Mouse (Mus musculus): Measurements from ENCODE around the gene Rab13. TPM values are rescaled to one million over a fixed set of nuclear protein-coding genes. Genes with fewer than 3 reads are reported as not detected.

Rab13 gene
- 28.1 TPM for polyA plus RNA-seq (2012; fragmentation: generic; extraction: Trizol)

- Histone ChIP-seq H3K4me2 (ENCODE audit: low read depth) (peak within 1 kb of the TSS; percentile 99), H3ac (ENCODE audit: control insufficient read depth, insufficient read length) (peak within 1 kb of the TSS; percentile 47), H3K36me3 (ENCODE audit: control insufficient read depth, insufficient read depth) (peaks cover 40% of the 10 kb centered on the region), H3K27me3 (ENCODE audit: control insufficient read depth, insufficient read depth, insufficient read length) (no peaks in the 10 kb centered on the region), H3K79me2 (ENCODE audit: control insufficient read depth, insufficient read depth) (peaks cover 29% of the 10 kb centered on the region), H3K4me3 (peak within 1 kb of the TSS; percentile 84)
- TF ChIP-seq POLR2AphosphoS2 (IDR thresholded peaks at IDR 0.05; ENCODE audit: insufficient read length, low read depth) = peak; percentile 98
- peak; percentile 72 for TF ChIP-seq SRF (IDR thresholded peaks at IDR 0.05; ENCODE audit: control insufficient read depth, insufficient read length, low read depth)
- TF ChIP-seq MYOD1 (IDR thresholded peaks at IDR 0.05; ENCODE audit: control insufficient read depth in 1 of 3, insufficient read length in 2 of 3, low read depth in 2 of 3) = no peak
- TF ChIP-seq MYOG (IDR thresholded peaks at IDR 0.05; ENCODE audit: control insufficient read depth in 1 of 3, insufficient read depth in 1 of 3, insufficient read length in 2 of 3, low read depth in 2 of 3) = no peak
- no peak for TF ChIP-seq USF1 (IDR thresholded peaks at IDR 0.05; ENCODE audit: low read depth)
- TF ChIP-seq POLR2A (IDR thresholded peaks at IDR 0.05; ENCODE audit: insufficient read length, low read depth) = peak; percentile 95
Measured at GRCm38 (mm10) chr3:90213377-90213866, at the start of gene Rab13, which contains the start of gene Rps27. TSS of gene Rab13 (plus strand) at chr3:90213695. TSS of gene Rps27 (minus strand) at chr3:90213651.

- H3K79me2 ChIP-seq (ENCODE audit: control insufficient read depth, insufficient read depth) = no peaks in the 10 kb centered on the region
- no peaks in the 10 kb centered on the region for H3K27me3 ChIP-seq (ENCODE audit: control insufficient read depth, insufficient read depth, insufficient read length)
- no peak overlapping the region for H3K4me3 ChIP-seq
- H3ac ChIP-seq (ENCODE audit: control insufficient read depth, insufficient read length) = no peak overlapping the region
- no peaks in the 10 kb centered on the region for H3K36me3 ChIP-seq (ENCODE audit: control insufficient read depth, insufficient read depth)
- H3K4me2 ChIP-seq (ENCODE audit: low read depth) = no peak overlapping the region
- TF ChIP-seq POLR2A (IDR thresholded peaks at IDR 0.05; ENCODE audit: insufficient read length, low read depth) (no peak), TCF3 (IDR thresholded peaks at IDR 0.05; ENCODE audit: insufficient read length, low read depth) (no peak), USF1 (IDR thresholded peaks at IDR 0.05; ENCODE audit: low read depth) (no peak), MYOD1 (IDR thresholded peaks at IDR 0.05; ENCODE audit: control insufficient read depth in 1 of 3, insufficient read length in 2 of 3, low read depth in 2 of 3) (no peak), REST (IDR thresholded peaks at IDR 0.05; ENCODE audit: insufficient read depth, insufficient read length) (no peak), POLR2AphosphoS2 (IDR thresholded peaks at IDR 0.05; ENCODE audit: insufficient read length, low read depth) (no peak), CEBPB (IDR thresholded peaks at IDR 0.05; ENCODE audit: insufficient read depth, poor library complexity, severe bottlenecking) (no peak), E2F4 (IDR thresholded peaks at IDR 0.05; ENCODE audit: insufficient read depth) (no peak), MYOG (IDR thresholded peaks at IDR 0.05; ENCODE audit: control insufficient read depth in 1 of 3, insufficient read depth in 1 of 3, insufficient read length in 2 of 3, low read depth in 2 of 3) (no peak), SRF (IDR thresholded peaks at IDR 0.05; ENCODE audit: control insufficient read depth, insufficient read length, low read depth) (no peak), MAX (IDR thresholded peaks at IDR 0.05; ENCODE audit: low read depth) (no peak), TCF12 (IDR thresholded peaks at IDR 0.05; ENCODE audit: insufficient read depth, poor library complexity, severe bottlenecking) (no peak)
Measured at GRCm38 (mm10) chr3:90179566-90179965, 33.9 kb upstream of the Rab13 start.

DNA sequence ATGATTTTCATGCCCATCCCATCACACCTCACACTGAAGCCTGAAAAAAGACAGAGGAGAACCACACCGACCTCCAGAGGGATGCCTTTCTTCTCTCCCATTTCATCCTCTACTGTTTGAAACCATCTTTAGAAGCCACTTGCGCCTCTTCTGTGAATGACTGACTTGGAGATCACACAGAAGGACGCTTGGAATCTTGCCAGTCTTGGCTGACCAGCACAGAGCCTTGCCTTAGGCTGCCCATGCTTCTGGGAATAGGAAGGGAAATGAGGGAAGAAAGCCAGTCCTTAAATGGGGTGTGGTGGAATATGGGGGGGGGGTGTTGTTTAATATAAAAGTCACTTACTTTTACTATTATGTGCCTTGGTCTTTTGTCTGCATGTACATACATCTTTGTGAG is 29.9 kb upstream of the Rab13 start:
- Histone ChIP-seq H3K36me3 (ENCODE audit: control insufficient read depth, insufficient read depth) (no peaks in the 10 kb centered on the region), H3K4me3 (no peak overlapping the region)
- TF ChIP-seq MYOD1 (IDR thresholded peaks at IDR 0.05; ENCODE audit: control insufficient read depth in 1 of 3, insufficient read length in 2 of 3, low read depth in 2 of 3) (no peak), MAX (IDR thresholded peaks at IDR 0.05; ENCODE audit: low read depth) (no peak), POLR2AphosphoS2 (IDR thresholded peaks at IDR 0.05; ENCODE audit: insufficient read length, low read depth) (no peak), MYOG (IDR thresholded peaks at IDR 0.05; ENCODE audit: control insufficient read depth in 1 of 3, insufficient read depth in 1 of 3, insufficient read length in 2 of 3, low read depth in 2 of 3) (no peak), POLR2A (IDR thresholded peaks at IDR 0.05; ENCODE audit: insufficient read length, low read depth) (no peak), TCF12 (IDR thresholded peaks at IDR 0.05; ENCODE audit: insufficient read depth, poor library complexity, severe bottlenecking) (no peak), E2F4 (IDR thresholded peaks at IDR 0.05; ENCODE audit: insufficient read depth) (no peak), REST (IDR thresholded peaks at IDR 0.05; ENCODE audit: insufficient read depth, insufficient read length) (no peak), USF1 (IDR thresholded peaks at IDR 0.05; ENCODE audit: low read depth) (no peak), CEBPB (IDR thresholded peaks at IDR 0.05; ENCODE audit: insufficient read depth, poor library complexity, severe bottlenecking) (no peak), TCF3 (IDR thresholded peaks at IDR 0.05; ENCODE audit: insufficient read length, low read depth) (no peak)

DNA sequence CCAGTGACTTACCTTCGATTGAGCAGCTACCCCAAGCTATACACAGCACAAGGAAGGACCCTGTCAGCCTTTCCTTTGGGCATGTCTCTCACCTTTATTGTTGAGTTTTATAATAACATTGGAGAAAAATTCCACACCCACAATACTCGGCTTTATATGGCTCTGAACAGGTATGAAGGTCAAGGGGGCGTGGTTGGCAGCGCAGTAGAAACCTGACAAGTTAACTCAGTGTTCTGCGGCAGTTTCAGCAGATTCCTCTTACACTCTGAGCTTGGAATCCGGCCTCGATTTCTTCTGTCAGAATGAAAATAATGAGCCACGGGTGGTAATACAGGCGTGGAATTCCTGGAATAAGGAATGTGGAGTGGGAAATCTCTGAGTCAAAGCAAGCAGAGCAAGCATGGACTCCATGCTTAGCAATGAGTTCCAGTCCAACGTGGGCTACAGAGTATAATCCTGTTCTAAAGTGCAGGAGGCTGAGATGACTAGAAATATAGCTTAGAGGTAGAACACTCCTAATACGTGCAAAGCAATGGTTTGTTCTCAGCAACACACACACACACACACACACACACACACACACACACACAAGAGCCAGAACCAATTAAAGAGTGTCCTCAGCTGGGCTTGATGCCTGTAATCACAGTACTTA is 22.5 kb upstream of the Rab13 start:
- H3K36me3 ChIP-seq (ENCODE audit: control insufficient read depth, insufficient read depth) = no peaks in the 10 kb centered on the region
- no peak overlapping the region for H3K4me3 ChIP-seq
- no peaks in the 10 kb centered on the region for H3K27me3 ChIP-seq (ENCODE audit: control insufficient read depth, insufficient read depth, insufficient read length)
- TF ChIP-seq TCF3 (IDR thresholded peaks at IDR 0.05; ENCODE audit: insufficient read length, low read depth) (no peak), MYOG (IDR thresholded peaks at IDR 0.05; ENCODE audit: control insufficient read depth in 1 of 3, insufficient read depth in 1 of 3, insufficient read length in 2 of 3, low read depth in 2 of 3) (no peak), USF1 (IDR thresholded peaks at IDR 0.05; ENCODE audit: low read depth) (no peak), SRF (IDR thresholded peaks at IDR 0.05; ENCODE audit: control insufficient read depth, insufficient read length, low read depth) (no peak), E2F4 (IDR thresholded peaks at IDR 0.05; ENCODE audit: insufficient read depth) (no peak), POLR2A (IDR thresholded peaks at IDR 0.05; ENCODE audit: insufficient read length, low read depth) (no peak), MYOD1 (IDR thresholded peaks at IDR 0.05; ENCODE audit: control insufficient read depth in 1 of 3, insufficient read length in 2 of 3, low read depth in 2 of 3) (no peak), TCF12 (IDR thresholded peaks at IDR 0.05; ENCODE audit: insufficient read depth, poor library complexity, severe bottlenecking) (no peak), MAX (IDR thresholded peaks at IDR 0.05; ENCODE audit: low read depth) (no peak), REST (IDR thresholded peaks at IDR 0.05; ENCODE audit: insufficient read depth, insufficient read length) (no peak), POLR2AphosphoS2 (IDR thresholded peaks at IDR 0.05; ENCODE audit: insufficient read length, low read depth) (no peak), CEBPB (IDR thresholded peaks at IDR 0.05; ENCODE audit: insufficient read depth, poor library complexity, severe bottlenecking) (no peak)
- H3ac ChIP-seq (ENCODE audit: control insufficient read depth, insufficient read length) = no peak overlapping the region
- H3K4me2 ChIP-seq (ENCODE audit: low read depth) = no peak overlapping the region
- H3K79me2 ChIP-seq (ENCODE audit: control insufficient read depth, insufficient read depth) = no peaks in the 10 kb centered on the region

More for the DNA sequence above, 29.9 kb upstream of the Rab13 start:
- Histone ChIP-seq H3K4me2 (ENCODE audit: low read depth) (no peak overlapping the region), H3ac (ENCODE audit: control insufficient read depth, insufficient read length) (no peak overlapping the region), H3K27me3 (ENCODE audit: control insufficient read depth, insufficient read depth, insufficient read length) (no peaks in the 10 kb centered on the region), H3K79me2 (ENCODE audit: control insufficient read depth, insufficient read depth) (no peaks in the 10 kb centered on the region)

Data from myocyte (in vitro differentiated cells).